Mouse (Mus musculus): Measurements from ENCODE around the gene Myh11.

GRCm38 (mm10) chr16:14178041-14178440, 113.1 kb downstream of the Myh11 start:
- TF ChIP-seq CTCF (IDR thresholded peaks at IDR 0.05; ENCODE audit: low read depth, low read length) (no peak), POLR2A (IDR thresholded peaks at IDR 0.05; ENCODE audit: borderline replicate concordance, low read depth, low read length) (no peak)
